Mouse (Mus musculus): Measurements from ENCODE around the gene Heph. TPM values are rescaled to one million over a fixed set of nuclear protein-coding genes. Genes with fewer than 3 reads are reported as not detected.

The Heph gene
- polyA plus RNA-seq (2012) = not detected in 2 replicates

DNA sequence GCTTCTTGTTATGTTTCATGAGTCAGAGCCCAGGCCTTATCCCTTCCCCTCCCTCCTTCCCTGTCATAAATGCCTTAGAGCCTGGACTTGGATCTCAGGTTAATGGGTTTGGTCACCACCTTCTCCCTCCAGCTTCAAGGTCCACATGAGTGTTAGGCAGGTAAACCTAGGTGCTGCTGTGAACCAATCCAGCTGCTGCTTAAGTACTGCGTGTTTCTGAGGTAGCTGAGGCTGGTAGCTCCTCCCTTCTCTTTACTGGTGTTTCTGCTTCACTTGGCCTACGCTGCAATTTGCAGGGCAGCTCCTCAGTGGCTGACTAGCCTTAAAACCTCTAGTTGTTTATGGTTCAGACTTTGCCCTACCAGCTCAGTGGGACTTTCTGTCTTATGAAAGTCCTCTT, at the start of gene Heph:
Heph (plus strand) TSS at position 211 of the 400 bp plus-strand sequence.
- TF ChIP-seq GATA1 (IDR thresholded peaks at IDR 0.05; ENCODE audit: low read length) = no peak

DNA sequence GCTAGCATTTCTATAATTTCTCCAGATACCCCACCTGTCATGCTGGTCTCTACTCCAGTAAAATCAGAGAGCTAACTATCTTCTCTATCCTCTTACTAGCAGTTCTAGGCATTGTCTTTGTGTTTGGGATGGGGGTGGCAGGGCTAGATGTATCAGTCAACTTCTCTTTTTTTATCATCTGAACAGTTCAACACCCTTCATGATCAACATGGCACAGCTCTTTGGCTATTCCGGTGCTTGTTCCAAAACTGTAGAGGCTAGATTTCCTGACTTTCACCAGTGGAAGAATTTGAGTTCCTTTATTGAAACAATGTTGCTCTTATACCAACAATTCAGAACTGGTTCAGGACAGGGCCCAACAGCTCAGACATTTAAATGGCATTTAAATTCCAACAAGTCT, 38.2 kb upstream of the Heph start:
- TF ChIP-seq GATA1 (IDR thresholded peaks at IDR 0.05; ENCODE audit: low read length) = no peak

DNA sequence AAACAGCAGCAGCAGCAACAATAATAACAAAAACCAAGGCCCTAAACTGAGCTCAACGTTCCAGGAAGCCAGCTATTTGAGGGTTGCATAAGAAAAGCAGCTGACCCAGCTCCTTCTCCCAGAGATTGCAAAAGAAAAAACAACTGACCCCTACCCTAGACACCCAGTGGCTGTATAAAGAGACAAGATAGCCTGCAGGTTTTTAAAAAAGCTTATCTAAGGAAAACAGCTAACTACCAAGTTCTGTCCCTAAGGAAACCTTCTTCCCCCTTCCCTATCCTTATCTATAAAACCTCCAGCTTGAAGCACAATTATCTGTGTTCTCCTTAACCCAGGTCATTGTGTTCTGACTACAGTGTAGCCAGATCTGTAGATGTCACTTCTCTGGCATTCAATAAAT, 37.4 kb upstream of the Heph start:
- TF ChIP-seq GATA1 (IDR thresholded peaks at IDR 0.05; ENCODE audit: low read length) = no peak

DNA sequence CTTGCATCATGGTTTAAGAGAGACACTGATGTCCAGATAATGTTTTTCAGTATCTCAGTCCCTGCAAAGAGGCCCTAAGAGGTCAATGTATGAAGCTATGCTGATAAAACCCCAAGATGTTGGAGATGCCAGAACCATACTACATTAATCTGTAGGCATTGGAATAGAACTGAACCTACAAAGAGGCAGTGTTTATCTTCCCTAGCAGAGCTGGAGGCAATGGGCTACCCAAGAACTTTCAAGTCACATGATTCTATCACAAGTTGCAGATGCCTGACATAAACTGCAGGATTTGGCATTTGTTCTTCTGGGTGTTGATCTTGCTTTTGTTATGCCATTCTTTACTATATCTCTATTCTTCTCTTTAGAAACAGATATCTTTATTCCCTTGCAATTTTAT, 35.8 kb upstream of the Heph start:
- TF ChIP-seq GATA1 (IDR thresholded peaks at IDR 0.05; ENCODE audit: low read length) = no peak

DNA sequence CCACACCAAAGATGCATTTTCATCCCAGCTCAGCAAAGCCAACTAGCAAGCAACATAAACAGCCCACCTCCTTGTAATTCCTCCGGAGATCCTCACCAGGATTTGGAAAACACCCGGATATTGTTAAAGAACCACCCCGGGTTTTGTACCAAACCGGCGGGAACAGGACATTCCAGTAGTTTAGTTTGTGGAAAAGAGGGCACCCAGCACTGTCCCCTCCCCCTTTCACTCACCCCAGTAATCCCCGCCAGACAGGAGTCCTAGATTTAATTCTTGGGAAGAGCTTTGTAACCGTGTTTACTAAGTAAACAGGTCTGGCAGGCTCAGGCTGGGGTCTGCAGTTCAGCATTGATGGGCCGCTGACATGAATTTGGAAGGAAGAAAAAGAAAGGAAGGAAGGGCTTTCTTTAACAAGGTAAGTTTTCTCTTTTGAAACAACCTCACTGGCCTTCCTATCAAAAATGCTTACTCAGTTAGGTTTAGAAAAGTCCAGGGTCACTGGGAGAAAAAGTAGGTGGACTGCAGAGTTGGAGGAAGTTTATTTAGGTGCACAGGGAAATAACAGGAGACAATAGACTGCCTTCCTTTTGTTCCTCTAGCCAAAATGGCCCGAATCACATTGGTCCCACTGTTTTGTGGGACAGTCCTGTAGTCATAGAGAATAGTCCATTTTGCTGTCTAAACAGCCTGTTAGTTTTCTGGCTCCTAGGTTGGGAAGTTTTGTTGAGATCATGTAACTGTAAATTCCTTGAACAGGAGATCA, 1.2 kb downstream of the Heph start, which contains the start of gene Hsf3:
Hsf3 (minus strand) TSS at position 94 of the 763 bp plus-strand sequence.
- TF ChIP-seq GATA1 (IDR thresholded peaks at IDR 0.05; ENCODE audit: low read length) = no peak

DNA sequence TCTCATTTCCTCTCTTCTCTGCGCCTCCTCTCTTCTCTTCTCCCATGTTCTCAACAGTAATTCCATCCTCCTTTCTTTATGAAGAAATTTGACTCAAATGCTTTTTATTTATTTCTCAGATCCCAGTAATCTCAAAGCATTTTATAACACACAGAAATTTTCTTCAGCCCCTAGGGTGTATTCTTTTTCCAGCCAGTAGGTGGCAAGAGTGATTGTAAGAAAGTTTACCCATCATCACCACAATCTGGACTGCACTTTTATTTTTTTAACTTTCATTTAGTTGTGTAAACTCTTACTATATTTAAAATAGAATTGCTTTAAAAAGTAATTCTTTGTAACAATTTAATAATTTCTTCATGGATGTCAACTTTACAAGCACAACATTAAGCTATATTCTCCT, 46.4 kb downstream of the Heph start:
- TF ChIP-seq GATA1 (IDR thresholded peaks at IDR 0.05; ENCODE audit: low read length) = no peak

Other genes starting within 250 kb of the Heph start
- not detected in 2 replicates for gene Vsig4, start 161.9 kb upstream of the Heph start, polyA plus RNA-seq (2012)
- not detected in 2 replicates for gene Hsf3, start 935 bp downstream of the Heph start, polyA plus RNA-seq (2012)

Measured in G1E-ER4 (cell line).